Mouse (Mus musculus) bone marrow, adult 2 months (tissue): Measurements from ENCODE around the gene Sned1.

Source experiments
- CTCF ChIP-seq: fragments of 200-500 bp; IDR thresholded peaks from 2 replicates; pipeline ENCODE4 v1.5.1; 2011; ENCODE audit warnings: low read length, control low read depth; ENCODE audit not compliant: control insufficient read depth, insufficient read depth
- POLR2A ChIP-seq: fragments of 200-500 bp; IDR thresholded peaks from 2 replicates; pipeline ENCODE4 v1.6.1; 2011; ENCODE audit warnings: low read depth, mild to moderate bottlenecking, control low read depth, low read length, borderline replicate concordance; ENCODE audit not compliant: control insufficient read depth

DNA sequence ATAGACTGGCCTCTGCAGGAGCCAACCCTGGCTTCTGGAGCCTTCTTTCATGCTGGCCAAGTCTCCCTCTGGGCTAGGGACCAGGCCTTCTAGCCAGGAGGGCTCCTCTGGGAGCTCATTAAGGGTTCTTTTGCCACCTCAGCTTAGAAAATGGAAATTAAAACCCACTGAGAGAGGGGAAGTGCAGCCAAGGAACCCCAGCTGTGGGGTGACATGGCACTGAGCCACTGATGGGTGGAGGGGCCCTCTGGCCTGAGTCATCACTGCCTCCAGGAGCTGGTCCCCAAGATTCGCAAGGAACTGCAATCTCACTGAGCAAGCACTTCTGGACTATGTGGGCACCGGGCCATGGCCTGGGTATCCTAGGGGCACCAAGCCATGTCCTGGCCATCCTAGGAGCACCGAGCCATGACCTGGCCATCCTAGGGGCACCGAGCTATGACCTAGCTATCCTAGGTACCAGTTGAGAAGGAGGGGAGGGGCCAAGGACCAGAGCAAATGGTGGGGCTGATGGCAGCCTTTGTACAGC lies 28.0 kb upstream of the Sned1 start:
- TF ChIP-seq POLR2A (no peak), CTCF (no peak)
